Mouse (Mus musculus) heart, embryonic 11.5 days (tissue): ENCODE data around the gene Zfp239. TPM values are rescaled to one million over a fixed set of nuclear protein-coding genes. Genes with fewer than 3 reads are reported as not detected.

Source experiments
- ATAC-seq: fragments of 200-750 bp; cut with Nextera tagmentation; replicated peaks from 2 replicates; pipeline ENCODE4 v1.8.0; 2017; ENCODE audit warnings: moderate library complexity; ENCODE audit not compliant: insufficient number of reproducible peaks, low FRiP score, low TSS enrichment
- H3K27ac ChIP-seq: fragments of 300-500 bp; sonication (generic); 2 replicates; pipeline ENCODE4 v1.5.1; 2014; ENCODE audit warnings: mild to moderate bottlenecking, low read depth, low read length
- H3K27me3 ChIP-seq: fragments of 300-500 bp; sonication (generic); 2 replicates; pipeline ENCODE4 v1.6.1; 2014; ENCODE audit warnings: mild to moderate bottlenecking, low read length, mixed read lengths; ENCODE audit not compliant: control insufficient read depth, insufficient read depth
- H3K36me3 ChIP-seq: fragments of 300-500 bp; sonication (generic); 2 replicates; pipeline ENCODE4 v1.6.1; 2014; ENCODE audit warnings: mild to moderate bottlenecking, low read length, moderate library complexity, mixed read lengths; ENCODE audit not compliant: control insufficient read depth, insufficient read depth
- H3K4me1 ChIP-seq: fragments of 300-500 bp; sonication (generic); 2 replicates; pipeline ENCODE4 v1.6.1; 2014; ENCODE audit warnings: low read length; ENCODE audit not compliant: control insufficient read depth, insufficient read depth
- H3K4me2 ChIP-seq: fragments of 300-500 bp; sonication (generic); 2 replicates; pipeline ENCODE4 v1.6.1; 2014; ENCODE audit warnings: mild to moderate bottlenecking, moderate library complexity
- H3K4me3 ChIP-seq: fragments of 300-500 bp; sonication (generic); 2 replicates; pipeline ENCODE4 v1.5.1; 2014; ENCODE audit warnings: low read depth, low read length
- H3K9ac ChIP-seq: fragments of 300-500 bp; sonication (generic); 2 replicates; pipeline ENCODE4 v1.6.1; 2014; ENCODE audit warnings: mild to moderate bottlenecking, low read depth, low read length, moderate library complexity
- H3K9me3 ChIP-seq: fragments of 300-500 bp; sonication (generic); replicated peaks from 2 replicates; pipeline ENCODE4 v1.6.1; 2016; ENCODE audit warnings: low read length; ENCODE audit not compliant: control insufficient read depth
- WGBS: fragments of 180-500 bp; shearing (Covaris S2); extraction: QIAGEN DNeasy Blood & Tissue Kit; methylation state at CpG from one replicate; pipeline ENCODE4 v1.1.7; 2014; ENCODE audit not compliant: insufficient replicate concordance; 5-methylcytosine and 5-hydroxymethylcytosine counted together
- polyA plus RNA-seq: library from polyadenylated mRNA; unstranded; fragments of >200 nt; fragmentation: Nextera tagmentation; extraction: Ambion mirVana; gene quantifications from 2 replicates; pipeline ENCODE4 v1.2.1, GENCODE M21; 2014

Zfp239 gene
- 2.4 and 4.1 TPM in 2 replicates for polyA plus RNA-seq

DNA sequence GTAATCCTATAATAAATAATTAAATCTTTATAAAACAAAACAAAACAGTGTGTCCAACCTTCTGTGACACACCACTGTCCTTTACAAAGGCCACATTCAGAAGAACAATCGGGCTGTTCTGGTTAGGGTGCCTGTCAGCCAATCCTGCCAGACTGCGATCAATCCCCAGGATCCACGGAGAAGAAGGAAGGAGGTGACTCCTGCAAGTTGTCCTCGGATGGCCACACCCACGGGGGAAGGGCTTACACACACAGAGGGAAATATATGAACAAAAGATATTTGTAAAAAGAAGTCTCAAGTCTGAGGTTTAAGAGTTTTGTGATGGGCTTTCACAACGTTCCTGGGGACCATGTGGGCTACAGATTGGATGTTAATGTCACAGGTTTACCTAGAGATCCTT, at the start of gene Zfp239:
TSS of gene Zfp239 (plus strand) at position 253 of the 400 bp plus-strand sequence.
- Histone ChIP-seq H3K9ac (peak within 1 kb of the TSS; percentile 65), H3K9me3 (no peaks in the 10 kb centered on the region), H3K4me3 (peak within 1 kb of the TSS; percentile 75), H3K27ac (no peak within 1 kb of the TSS), H3K27me3 (no peaks in the 10 kb centered on the region), H3K4me1 (peaks cover 3% of the 10 kb centered on the region; the same call in 1 of the 2 replicates), H3K4me2 (peak within 1 kb of the TSS; percentile 86), H3K36me3 (no peaks in the 10 kb centered on the region)
- WGBS = 63% methylated on average over 6 of the region's 6 CpGs
- ATAC-seq = no peak

- no peaks in the 10 kb centered on the region for H3K9me3 ChIP-seq
- no peak overlapping the region for H3K4me2 ChIP-seq
- H3K36me3 ChIP-seq = no peaks in the 10 kb centered on the region
- ATAC-seq = no peak
- no peaks in the 10 kb centered on the region for H3K4me1 ChIP-seq
- no peak overlapping the region for H3K27ac ChIP-seq
- no peak overlapping the region for H3K9ac ChIP-seq
- no peaks in the 10 kb centered on the region for H3K27me3 ChIP-seq
- H3K4me3 ChIP-seq = no peak overlapping the region
These were observed 47.2 kb upstream of the Zfp239 start for GRCm38 (mm10) chr6:117814681-117815080.

- no peak overlapping the region for H3K9ac ChIP-seq
- no peaks in the 10 kb centered on the region for H3K27me3 ChIP-seq
- H3K36me3 ChIP-seq = no peaks in the 10 kb centered on the region
- no peak overlapping the region for H3K4me3 ChIP-seq
- no peak overlapping the region for H3K4me2 ChIP-seq
- H3K9me3 ChIP-seq = no peaks in the 10 kb centered on the region
- ATAC-seq = no peak
- WGBS = 58% methylated on average over 5 of the region's 5 CpGs
- no peaks in the 10 kb centered on the region for H3K4me1 ChIP-seq
- H3K27ac ChIP-seq = no peak overlapping the region
These were observed 44.8 kb upstream of the Zfp239 start for GRCm38 (mm10) chr6:117817108-117817541.

- Histone ChIP-seq H3K4me1 (no peaks in the 10 kb centered on the region), H3K27ac (no peak overlapping the region), H3K27me3 (0 out of 2 replicates have a peak, but pooled peaks cover 3% of the 10 kb centered on the region), H3K9ac (no peak overlapping the region), H3K4me2 (no peak overlapping the region), H3K36me3 (no peaks in the 10 kb centered on the region), H3K4me3 (no peak overlapping the region), H3K9me3 (no peaks in the 10 kb centered on the region)
- WGBS = 82% methylated on average over 14 of the region's 14 CpGs
- ATAC-seq = no peak
These were observed 41.6 kb upstream of the Zfp239 start for GRCm38 (mm10) chr6:117820327-117820726.

DNA sequence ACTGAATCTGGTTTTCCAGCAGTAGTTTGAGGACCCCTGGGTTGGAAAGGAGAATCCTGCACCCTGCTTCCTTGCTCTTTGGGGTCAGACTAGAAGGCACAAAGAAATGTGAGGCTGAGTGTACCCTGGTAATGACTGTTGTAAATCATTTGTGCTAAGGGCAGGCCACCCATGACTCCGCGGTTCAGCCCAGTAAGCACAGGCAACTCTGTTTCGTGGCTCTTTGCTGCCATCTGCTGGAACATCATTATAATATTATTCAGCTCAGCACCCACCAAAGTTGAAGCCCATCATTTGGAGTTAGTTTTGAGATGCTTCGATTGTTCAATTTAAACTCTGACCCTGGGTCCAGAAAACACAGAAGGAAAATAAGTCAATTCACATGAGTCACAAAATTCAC, 36.5 kb upstream of the Zfp239 start:
- WGBS = 18% methylated on average over 4 of the region's 4 CpGs
- Histone ChIP-seq H3K4me1 (no peaks in the 10 kb centered on the region), H3K9me3 (no peaks in the 10 kb centered on the region), H3K27ac (no peak overlapping the region), H3K4me3 (no peak overlapping the region), H3K4me2 (no peak overlapping the region), H3K27me3 (peaks cover 6% of the 10 kb centered on the region), H3K9ac (no peak overlapping the region), H3K36me3 (no peaks in the 10 kb centered on the region)
- no peak for ATAC-seq

DNA sequence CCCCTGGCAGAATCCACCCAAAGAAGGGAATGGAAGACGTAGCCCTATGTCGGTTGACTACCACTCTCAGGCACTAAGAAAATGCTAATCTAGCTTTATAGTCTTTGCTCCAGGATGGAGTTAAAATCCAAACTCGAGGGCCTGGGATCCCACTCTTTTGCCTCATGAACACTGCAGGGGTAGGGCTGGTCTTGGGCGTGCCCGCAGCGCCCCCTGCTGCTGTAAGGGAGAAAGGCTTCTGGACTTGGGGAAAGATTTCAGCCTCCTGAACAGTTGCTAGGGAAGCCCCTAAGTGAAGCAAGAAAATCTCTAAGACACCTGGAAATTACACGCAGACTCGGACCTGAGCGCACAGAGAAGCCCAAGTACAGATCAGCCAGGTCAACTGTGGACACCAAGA, 33.6 kb upstream of the Zfp239 start:
- Histone ChIP-seq H3K4me1 (no peaks in the 10 kb centered on the region), H3K9me3 (no peaks in the 10 kb centered on the region), H3K27me3 (peaks cover 6% of the 10 kb centered on the region), H3K27ac (no peak overlapping the region), H3K4me3 (no peak overlapping the region), H3K36me3 (no peaks in the 10 kb centered on the region), H3K9ac (no peak overlapping the region), H3K4me2 (no peak overlapping the region)
- 15% methylated on average over 9 of the region's 9 CpGs for WGBS
- no peak for ATAC-seq

DNA sequence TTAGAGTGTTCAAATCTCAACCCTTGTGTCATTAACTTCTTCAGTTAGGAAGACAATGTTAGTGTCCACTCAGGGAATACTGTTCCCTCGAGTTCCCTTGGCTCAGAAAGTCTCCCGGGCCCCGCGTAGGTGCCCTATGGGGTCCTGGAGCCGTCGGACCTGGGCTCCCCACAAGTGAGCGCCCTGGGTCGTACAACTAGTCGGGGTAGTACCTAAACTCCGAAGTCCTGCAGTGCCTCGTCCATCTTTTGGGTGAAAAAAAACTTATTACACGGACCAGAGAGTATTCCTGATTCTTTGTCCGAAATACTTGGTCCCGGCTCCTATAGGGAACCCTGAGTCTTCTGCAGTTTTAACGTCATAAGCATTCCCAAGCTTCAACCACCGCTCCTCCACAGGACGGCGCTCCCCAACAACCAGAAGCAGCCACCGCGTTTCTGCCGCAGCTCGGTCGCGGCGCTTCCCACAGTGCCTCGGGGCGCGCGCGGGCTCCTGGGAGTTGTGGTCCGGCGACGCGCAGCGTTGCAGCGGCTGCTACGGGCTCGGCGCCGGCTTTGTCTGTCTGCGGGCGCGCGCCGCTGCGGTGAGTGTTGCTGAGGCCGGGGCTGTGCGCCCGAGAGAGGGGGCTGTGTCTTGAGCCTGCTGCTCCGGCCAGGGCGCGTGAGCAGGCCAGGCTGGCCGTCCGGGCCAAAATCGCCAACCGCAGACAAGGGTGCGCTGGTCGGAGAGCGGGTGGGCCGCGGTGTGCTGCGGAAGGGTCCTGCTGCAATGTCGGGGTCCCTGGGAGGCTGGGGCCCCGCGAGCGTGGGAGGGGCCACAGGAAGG, 21.0 kb upstream of the Zfp239 start, which contains the start of gene Zfp637:
TSS of gene Zfp637 (plus strand) at position 495 of the 825 bp plus-strand sequence.
- Histone ChIP-seq H3K9ac (peak within 1 kb of the TSS; percentile 96), H3K36me3 (peaks cover 15% of the 10 kb centered on the region), H3K9me3 (no peaks in the 10 kb centered on the region), H3K27me3 (no peaks in the 10 kb centered on the region), H3K27ac (peak within 1 kb of the TSS; percentile 95), H3K4me3 (peak within 1 kb of the TSS; percentile 87), H3K4me2 (peak within 1 kb of the TSS; percentile 85), H3K4me1 (peaks cover 4% of the 10 kb centered on the region; the same call in 1 of the 2 replicates)
- peak; percentile 97 for ATAC-seq
- under 1% methylated on average over 66 of the region's 66 CpGs for WGBS

GRCm38 (mm10) chr6:117841511-117841955, 20.4 kb upstream of the Zfp239 start:
- no peaks in the 10 kb centered on the region for H3K27me3 ChIP-seq
- 17% methylated on average over 12 of the region's 12 CpGs for WGBS

More at GRCm38 (mm10) chr6:117841511-117841955, 20.4 kb upstream of the Zfp239 start:
- Histone ChIP-seq H3K36me3 (peaks cover 20% of the 10 kb centered on the region), H3K9ac (peak overlapping the region; percentile 96), H3K4me2 (peak overlapping the region; percentile 85), H3K27ac (peak overlapping the region; percentile 95), H3K4me3 (peak overlapping the region; percentile 87), H3K4me1 (peaks cover 4% of the 10 kb centered on the region; the same call in 1 of the 2 replicates), H3K9me3 (no peaks in the 10 kb centered on the region)
- ATAC-seq = no peak; the same call in 1 of the 2 replicates
